ENCODE assay signal across 10 mouse cellular contexts in the genomic region with DNA sequence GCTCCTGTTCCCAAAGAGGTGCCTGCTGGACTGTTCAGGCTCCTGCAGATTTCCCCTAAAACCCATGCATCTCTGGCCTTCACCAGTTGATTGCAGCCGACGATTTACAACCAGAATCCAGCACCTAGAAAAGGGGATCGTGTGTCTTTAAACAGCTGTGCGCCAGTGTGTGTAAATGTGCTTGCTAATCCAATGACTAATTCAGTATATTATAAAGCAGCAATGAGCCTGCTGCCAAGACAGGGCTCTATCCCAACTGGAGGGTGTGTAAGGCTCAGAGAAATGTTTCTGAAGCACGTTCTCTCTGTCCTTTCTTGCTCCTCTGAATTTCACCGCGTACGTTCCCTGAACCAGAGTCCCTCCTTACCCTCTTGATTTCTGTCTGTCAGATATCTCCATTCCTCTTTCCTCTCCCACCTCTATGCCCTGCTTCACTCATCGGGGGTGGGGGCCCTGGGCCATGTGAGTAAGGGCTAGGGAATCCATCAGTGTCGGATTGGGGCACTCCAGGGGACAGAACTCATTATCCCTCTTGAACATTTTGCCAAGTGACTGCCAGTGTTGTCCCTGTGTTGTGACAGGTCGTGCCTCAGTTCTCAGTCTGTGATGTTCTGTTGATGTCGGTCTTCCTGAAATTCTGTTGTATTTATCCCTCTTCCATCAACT.
DNase-seq lines count a peak whose midpoint lies in the region; ATAC-seq and TF ChIP-seq lines count a peak whose summit lies in the region.
"Had no signal": no experiment of that assay in that cellular context is flagged by ENCODE, and none has a peak within 500 bp of the region (broad histone marks: within the 10 kb centered on the region; RNA-seq: fewer than 3 reads in every experiment).

No protein-coding gene starts in this region.

- no peak for TF ChIP-seq CTCF in heart, adult 2 months (IDR thresholded peaks at IDR 0.05)
- no peak for TF ChIP-seq CTCF in thymus, adult 2 months (IDR thresholded peaks at IDR 0.05; ENCODE audit: borderline replicate concordance, control insufficient read depth, extremely low read depth, insufficient read depth, low read length, poor library complexity)
- TF ChIP-seq CTCF in small intestine, adult 2 months (IDR thresholded peaks at IDR 0.05; ENCODE audit: extremely low read depth, insufficient read length, insufficient replicate concordance, low read depth, low read length), result no peak
- no peak for TF ChIP-seq CTCF in midbrain, postnatal 0 days (IDR thresholded peaks at IDR 0.05)

- peak overlapping the region; percentile 27; the same call in 1 of the 2 replicates for H3K9ac ChIP-seq in heart, adult 2 months (ENCODE audit: low read depth, low read length)
- no peak overlapping the region for H3K9ac ChIP-seq in forebrain, embryonic 12.5 days
- no peak overlapping the region for H3K9ac ChIP-seq in midbrain, postnatal 0 days (replicated peaks; ENCODE audit: low read length, poor library complexity, severe bottlenecking)

- DNase-seq in heart, adult 2 months, result no peak
- no peak for DNase-seq in heart, adult 11 months
- DNase-seq in thymus, adult 2 months, result no peak
- no peak for DNase-seq in thymus, postnatal 0 days (ENCODE audit: low spot score)
- DNase-seq in gastrocnemius, postnatal 25 days, result peak; percentile 46
- no peak for DNase-seq in midbrain, postnatal 0 days (ENCODE audit: low spot score)
- DNase-seq: cerebellum, adult 11 months; spleen, adult 18-20 months had no signal

- WGBS in heart, adult 2 months, result 33% methylated on average over 12 of the region's 12 CpGs
- 87% methylated on average over 12 of the region's 12 CpGs for WGBS in thymus, adult 2 months
- WGBS in small intestine, adult 2 months, result 67% methylated on average over 12 of the region's 12 CpGs
- WGBS in forebrain, embryonic 12.5 days, result 88% methylated on average over 12 of the region's 12 CpGs
- 87% methylated on average over 12 of the region's 12 CpGs for WGBS in midbrain, postnatal 0 days

- no peaks in the 10 kb centered on the region for H3K27me3 ChIP-seq in heart, adult 2 months (ENCODE audit: control insufficient read depth, insufficient read depth, low read length)
- H3K27me3 ChIP-seq in thymus, adult 2 months (ENCODE audit: control insufficient read depth, insufficient read depth, low read length), result no peaks in the 10 kb centered on the region
- H3K27me3 ChIP-seq in small intestine, adult 2 months (ENCODE audit: control insufficient read depth, insufficient read depth, low read length), result no peaks in the 10 kb centered on the region
- H3K27me3 ChIP-seq in forebrain, embryonic 12.5 days, result peaks cover 42% of the 10 kb centered on the region
- peaks cover 3% of the 10 kb centered on the region; the same call in 1 of the 2 replicates for H3K27me3 ChIP-seq in midbrain, postnatal 0 days (ENCODE audit: insufficient read depth, low read length)

- peaks cover 70% of the 10 kb centered on the region for H3K36me3 ChIP-seq in heart, adult 2 months (ENCODE audit: control insufficient read depth, insufficient read depth, low read length)
- H3K36me3 ChIP-seq in thymus, adult 2 months (ENCODE audit: control insufficient read depth, insufficient read depth, low read length), result peaks cover 83% of the 10 kb centered on the region
- no peaks in the 10 kb centered on the region for H3K36me3 ChIP-seq in small intestine, adult 2 months (ENCODE audit: control insufficient read depth, insufficient read depth, low read length)
- H3K36me3 ChIP-seq in forebrain, embryonic 12.5 days (replicated peaks), result no peaks in the 10 kb centered on the region
- H3K36me3 ChIP-seq in midbrain, postnatal 0 days (ENCODE audit: insufficient read depth, low read length), result no peaks in the 10 kb centered on the region

- H3K4me2 ChIP-seq in forebrain, embryonic 12.5 days, result no peak overlapping the region
- no peak overlapping the region for H3K4me2 ChIP-seq in midbrain, postnatal 0 days (ENCODE audit: low read depth, low read length, poor library complexity, severe bottlenecking)

- H3K4me3 ChIP-seq in heart, adult 2 months, result peak overlapping the region; percentile 10; the same call in 1 of the 2 replicates
- no peak overlapping the region for H3K4me3 ChIP-seq in thymus, adult 2 months (ENCODE audit: control insufficient read depth, insufficient read depth, low read length)
- no peak overlapping the region for H3K4me3 ChIP-seq in small intestine, adult 2 months (ENCODE audit: low read depth, low read length)
- no peak overlapping the region for H3K4me3 ChIP-seq in forebrain, embryonic 12.5 days (replicated peaks)
- H3K4me3 ChIP-seq in midbrain, postnatal 0 days (ENCODE audit: low read depth, low read length), result no peak overlapping the region

- TF ChIP-seq EP300 in heart, adult 2 months (IDR thresholded peaks at IDR 0.05; ENCODE audit: insufficient read depth, low read depth, low read length), result no peak

- no peaks in the 10 kb centered on the region for H3K9me3 ChIP-seq in forebrain, embryonic 12.5 days
- no peaks in the 10 kb centered on the region for H3K9me3 ChIP-seq in midbrain, postnatal 0 days (ENCODE audit: low read length)

- intact Hi-C loops in heart, adult 2 months (cut with DNase I), result loop anchor here (2.0 to 10.0 kb wide), 2 partner anchors 14 to 194 kb away; no protein-coding TSS in a partner anchor

- H3K79me2 ChIP-seq in heart, adult 2 months (replicated peaks; ENCODE audit: control insufficient read depth, insufficient read depth, low read length), result peaks cover 6% of the 10 kb centered on the region

- TF ChIP-seq POLR2A in heart, adult 2 months (IDR thresholded peaks at IDR 0.05; ENCODE audit: insufficient read depth, low read depth, low read length), result no peak
- no peak for TF ChIP-seq POLR2A in thymus, adult 2 months (IDR thresholded peaks at IDR 0.05; ENCODE audit: control insufficient read depth, extremely low read depth, insufficient read depth, low read length, poor library complexity)
- TF ChIP-seq POLR2A in small intestine, adult 2 months (IDR thresholded peaks at IDR 0.05; ENCODE audit: low read depth, low read length), result no peak

- no peak for ATAC-seq in forebrain, embryonic 12.5 days (ENCODE audit: low FRiP score)
- no peak for ATAC-seq in midbrain, postnatal 0 days (ENCODE audit: low FRiP score)

- H3K4me1 ChIP-seq in heart, adult 2 months (ENCODE audit: control insufficient read depth, insufficient read depth, low read length), result peaks cover 45% of the 10 kb centered on the region
- H3K4me1 ChIP-seq in thymus, adult 2 months (replicated peaks; ENCODE audit: control insufficient read depth, insufficient read depth, low read length), result peaks cover 63% of the 10 kb centered on the region
- peaks cover 10% of the 10 kb centered on the region for H3K4me1 ChIP-seq in small intestine, adult 2 months (ENCODE audit: control insufficient read depth, insufficient read depth, insufficient read length, low read length)
- peaks cover 6% of the 10 kb centered on the region for H3K4me1 ChIP-seq in forebrain, embryonic 12.5 days
- H3K4me1 ChIP-seq in midbrain, postnatal 0 days (ENCODE audit: insufficient read depth, low read length), result peaks cover 5% of the 10 kb centered on the region; the same call in 1 of the 2 replicates

- H3K27ac ChIP-seq in heart, adult 2 months, result peak overlapping the region; percentile 80
- H3K27ac ChIP-seq in thymus, adult 2 months (ENCODE audit: control insufficient read depth, insufficient read depth, low read length), result peak overlapping the region; percentile 75
- H3K27ac ChIP-seq in small intestine, adult 2 months (ENCODE audit: insufficient read depth, low read depth, low read length), result 0 out of 2 replicates have a peak overlapping the region, but pooled peaks have one; percentile 52
- H3K27ac ChIP-seq in forebrain, embryonic 12.5 days, result no peak overlapping the region
- H3K27ac ChIP-seq in midbrain, postnatal 0 days (ENCODE audit: low read depth, low read length), result no peak overlapping the region

Comparison
In these comparisons a context has a peak if more than half of its experiments do, and no peak if none do; other contexts are left out.
1. H3K27ac ChIP-seq: peak in heart, adult 2 months (single experiment), thymus, adult 2 months (single experiment) and small intestine, adult 2 months (single experiment); none in forebrain, embryonic 12.5 days (single experiment) and midbrain, postnatal 0 days (single experiment).